Mouse (Mus musculus) kidney, embryonic 14.5 days (tissue): ENCODE measurements around the gene Snx29. TPM values are rescaled to one million over a fixed set of nuclear protein-coding genes. Genes with fewer than 3 reads are reported as not detected.

ENCODE experiments used
- ATAC-seq: fragments of 200-750 bp; cut with Nextera tagmentation; 2 replicates; pipeline ENCODE4 v1.8.0; 2017; ENCODE audit warnings: moderate number of reproducible peaks, mild to moderate bottlenecking, moderate TSS enrichment, moderate library complexity; ENCODE audit not compliant: low FRiP score, low TSS enrichment
- H3K27ac ChIP-seq: fragments of 300-500 bp; sonication (generic); 2 replicates; pipeline ENCODE4 v1.5.1; 2014; ENCODE audit warnings: low read depth, mild to moderate bottlenecking, low read length, moderate library complexity, mixed read lengths
- H3K27me3 ChIP-seq: fragments of 300-500 bp; sonication (generic); 2 replicates; pipeline ENCODE4 v1.6.1; 2014; ENCODE audit warnings: mild to moderate bottlenecking, low read length; ENCODE audit not compliant: control insufficient read depth, insufficient read depth
- H3K36me3 ChIP-seq: fragments of 300-500 bp; sonication (generic); 2 replicates; pipeline ENCODE4 v1.6.1; 2014; ENCODE audit warnings: low read length, mixed read lengths; ENCODE audit not compliant: control insufficient read depth, insufficient read depth
- H3K4me1 ChIP-seq: fragments of 300-500 bp; sonication (generic); 2 replicates; pipeline ENCODE4 v1.6.1; 2014; ENCODE audit warnings: low read length, mixed read lengths; ENCODE audit not compliant: control insufficient read depth, insufficient read depth
- H3K4me2 ChIP-seq: fragments of 300-500 bp; sonication (generic); replicated peaks from 2 replicates; pipeline ENCODE4 v1.6.1; 2014; ENCODE audit warnings: low read depth, mild to moderate bottlenecking, low read length
- H3K4me3 ChIP-seq: fragments of 300-500 bp; sonication (generic); 2 replicates; pipeline ENCODE4 v1.5.1; 2014; ENCODE audit warnings: mild to moderate bottlenecking, low read length
- H3K9ac ChIP-seq: fragments of 300-500 bp; sonication (generic); 2 replicates; pipeline ENCODE4 v1.6.1; 2014; ENCODE audit warnings: low read depth, mild to moderate bottlenecking, low read length, moderate library complexity
- H3K9me3 ChIP-seq: fragments of 300-500 bp; sonication (generic); 2 replicates; pipeline ENCODE4 v1.6.1; 2016; ENCODE audit warnings: low read length; ENCODE audit not compliant: control insufficient read depth
- WGBS: fragments of 180-500 bp; shearing (Covaris S2); extraction: QIAGEN DNeasy Blood & Tissue Kit; methylation state at CpG from one replicate; pipeline ENCODE4 v1.1.7; 2014; 5-methylcytosine and 5-hydroxymethylcytosine counted together
- polyA plus RNA-seq: library from polyadenylated mRNA; unstranded; fragments of >200 nt; fragmentation: Nextera tagmentation; extraction: Ambion mirVana; gene quantifications from 2 replicates; pipeline ENCODE4 v1.2.1, GENCODE M21; 2014

The Snx29 gene
- polyA plus RNA-seq, 1 experiment from 2014 or later = 17.7 TPM

DNA sequence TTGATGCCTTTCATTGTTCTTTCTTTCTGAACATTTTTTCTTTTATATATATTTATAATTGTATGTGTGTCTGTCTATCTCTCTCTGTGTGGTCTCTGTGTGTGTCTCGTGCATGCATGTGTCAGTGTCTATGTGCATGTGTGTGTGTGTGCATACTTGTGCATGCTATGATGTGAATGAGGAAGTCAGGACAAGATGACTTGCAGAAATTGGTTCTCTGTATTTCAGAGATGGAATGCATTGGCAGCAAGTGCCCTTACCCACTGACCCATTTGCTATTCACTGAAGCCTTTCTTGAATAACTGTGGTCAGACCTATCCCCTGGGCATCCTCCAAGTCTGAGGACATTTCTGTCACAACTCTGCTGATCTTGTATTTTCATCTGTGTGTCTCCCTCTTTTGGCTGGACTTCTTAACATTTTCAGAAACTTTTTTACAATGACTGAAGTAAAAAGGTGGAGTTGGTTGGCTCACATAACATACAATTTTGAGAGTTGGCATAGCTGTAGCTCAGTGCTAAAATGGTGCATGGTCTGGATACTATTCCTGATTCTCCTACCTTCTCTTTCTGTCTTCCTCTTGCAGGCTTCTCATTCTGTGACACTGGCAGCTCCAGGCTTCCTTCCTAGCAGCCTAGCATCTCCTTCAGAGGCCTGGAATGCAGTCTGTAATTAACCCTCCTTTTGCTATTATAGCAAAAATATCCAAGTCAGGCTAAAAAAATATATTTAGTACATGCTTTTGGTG lies 278.8 kb downstream of the Snx29 start:
- no peaks in the 10 kb centered on the region for H3K36me3 ChIP-seq
- H3K9ac ChIP-seq = no peak overlapping the region
- no peak overlapping the region for H3K4me2 ChIP-seq
- H3K27ac ChIP-seq = no peak overlapping the region
- no peak overlapping the region for H3K4me3 ChIP-seq
- ATAC-seq = no peak
- no peaks in the 10 kb centered on the region for H3K4me1 ChIP-seq
- H3K9me3 ChIP-seq = no peaks in the 10 kb centered on the region
- 84% methylated on average over 1 of the region's 1 CpGs for whole genome bisulfite sequencing
- H3K27me3 ChIP-seq = no peaks in the 10 kb centered on the region

DNA sequence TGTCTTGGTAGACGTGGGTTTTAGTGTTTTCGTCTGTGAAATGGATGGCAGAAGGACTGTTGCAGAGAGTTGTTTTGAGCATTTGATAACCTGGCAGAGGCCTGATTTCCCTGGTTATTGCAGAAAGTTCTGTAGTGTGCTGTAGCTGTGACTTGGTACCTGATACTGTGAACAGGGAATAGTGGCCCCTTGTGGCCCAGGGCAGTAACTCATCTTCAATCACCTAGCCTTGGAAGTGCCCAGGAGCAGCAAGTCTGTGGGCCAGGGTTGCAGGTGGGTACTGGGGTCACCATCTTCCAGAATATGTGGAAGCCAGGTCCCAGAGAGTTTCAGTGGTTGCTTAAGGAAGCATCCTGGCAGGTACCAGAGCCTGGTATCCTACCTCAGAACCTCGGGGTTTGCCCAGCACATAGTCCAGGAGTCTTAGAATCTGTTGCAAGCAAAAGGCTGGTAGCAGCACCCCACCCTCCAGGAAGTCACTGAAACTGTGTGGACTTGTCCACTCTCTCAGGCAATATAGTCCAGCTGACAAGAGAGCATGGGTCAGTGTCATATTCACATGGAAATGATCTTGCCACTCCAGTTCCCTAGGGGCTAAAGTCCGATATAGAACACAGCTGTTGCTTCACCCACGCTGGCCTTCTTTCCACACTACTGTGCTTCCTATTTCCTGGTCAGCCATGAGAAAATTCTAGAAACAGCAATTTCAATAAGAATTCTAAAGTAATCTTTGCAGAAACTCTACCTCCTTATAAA lies 281.1 kb downstream of the Snx29 start:
- Histone ChIP-seq H3K4me2 (no peak overlapping the region), H3K4me3 (no peak overlapping the region), H3K27me3 (no peaks in the 10 kb centered on the region), H3K27ac (no peak overlapping the region), H3K4me1 (no peaks in the 10 kb centered on the region), H3K9me3 (no peaks in the 10 kb centered on the region), H3K9ac (no peak overlapping the region), H3K36me3 (no peaks in the 10 kb centered on the region)
- no peak for ATAC-seq
- 74% methylated on average over 5 of the region's 5 CpGs for WGBS

DNA sequence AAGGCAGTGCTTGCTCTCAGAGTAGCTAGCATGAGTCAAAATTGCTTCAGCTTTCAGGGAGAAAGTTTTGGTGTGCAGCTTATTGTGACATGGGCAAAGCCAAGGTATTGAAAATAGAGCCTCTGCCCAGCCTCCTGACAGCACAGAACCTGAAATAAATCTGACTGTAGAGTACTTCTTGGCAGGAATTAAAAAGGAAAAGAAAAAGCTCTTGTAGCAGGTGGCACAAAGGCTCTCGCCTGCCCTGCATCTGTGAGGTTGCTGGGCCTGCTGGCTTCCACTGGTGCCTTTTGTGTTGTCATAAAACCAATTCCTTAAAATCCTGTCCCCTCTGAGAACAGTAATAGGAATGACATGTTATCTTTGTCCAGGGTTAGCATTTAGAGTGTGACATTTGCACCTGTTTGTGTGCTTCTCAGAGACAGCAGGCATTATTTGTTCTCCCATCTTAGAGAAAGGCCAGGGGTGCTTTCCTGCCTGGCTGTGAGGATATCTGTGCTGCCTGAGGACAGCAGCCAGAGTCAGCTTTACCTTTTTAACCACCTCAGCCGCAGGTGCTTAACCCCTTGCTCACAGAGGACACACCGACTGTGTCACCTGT lies 289.9 kb downstream of the Snx29 start:
- WGBS = 89% methylated on average over 3 of the region's 3 CpGs
- Histone ChIP-seq H3K4me3 (no peak overlapping the region), H3K4me2 (no peak overlapping the region), H3K9me3 (peaks cover 5% of the 10 kb centered on the region; the same call in 1 of the 2 replicates), H3K36me3 (no peaks in the 10 kb centered on the region), H3K4me1 (no peaks in the 10 kb centered on the region), H3K27ac (no peak overlapping the region), H3K9ac (no peak overlapping the region), H3K27me3 (no peaks in the 10 kb centered on the region)
- ATAC-seq = no peak

DNA sequence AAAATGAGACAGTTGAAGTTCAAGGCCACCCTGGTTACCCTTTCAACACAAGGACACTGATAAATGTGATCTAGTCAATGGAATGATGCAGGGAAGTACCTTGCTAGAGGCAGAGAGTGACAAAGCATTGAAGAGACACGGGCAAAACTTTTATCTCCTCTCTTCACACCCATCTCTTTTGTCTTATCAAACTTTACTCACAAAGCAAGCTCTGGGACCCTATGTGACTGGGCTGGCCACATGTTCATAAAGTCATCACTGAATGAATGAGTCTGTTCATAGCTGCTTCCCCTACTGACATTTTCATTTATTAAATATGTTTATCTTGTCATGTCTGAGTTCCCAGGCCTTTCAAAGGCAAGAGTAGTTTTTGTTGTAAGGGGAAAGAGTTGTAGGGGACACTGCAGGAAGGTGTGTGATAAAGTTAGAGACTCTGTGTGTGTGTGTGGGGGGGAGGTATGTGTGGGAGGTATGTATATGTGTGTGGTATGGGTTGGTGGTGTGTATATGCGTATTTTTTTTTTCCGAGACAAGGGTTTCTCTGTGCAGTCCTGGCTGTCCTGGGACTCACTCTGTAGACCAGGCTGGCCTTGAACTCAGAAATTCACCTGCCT lies 291.8 kb downstream of the Snx29 start:
- H3K4me2 ChIP-seq = no peak overlapping the region
- H3K36me3 ChIP-seq = no peaks in the 10 kb centered on the region
- no peaks in the 10 kb centered on the region for H3K4me1 ChIP-seq
- 81% methylated on average over 3 of the region's 3 CpGs for WGBS
- no peak for ATAC-seq
- H3K27me3 ChIP-seq = no peaks in the 10 kb centered on the region
- no peak overlapping the region for H3K27ac ChIP-seq
- no peak overlapping the region for H3K9ac ChIP-seq
- no peak overlapping the region for H3K4me3 ChIP-seq
- peaks cover 5% of the 10 kb centered on the region; the same call in 1 of the 2 replicates for H3K9me3 ChIP-seq

DNA sequence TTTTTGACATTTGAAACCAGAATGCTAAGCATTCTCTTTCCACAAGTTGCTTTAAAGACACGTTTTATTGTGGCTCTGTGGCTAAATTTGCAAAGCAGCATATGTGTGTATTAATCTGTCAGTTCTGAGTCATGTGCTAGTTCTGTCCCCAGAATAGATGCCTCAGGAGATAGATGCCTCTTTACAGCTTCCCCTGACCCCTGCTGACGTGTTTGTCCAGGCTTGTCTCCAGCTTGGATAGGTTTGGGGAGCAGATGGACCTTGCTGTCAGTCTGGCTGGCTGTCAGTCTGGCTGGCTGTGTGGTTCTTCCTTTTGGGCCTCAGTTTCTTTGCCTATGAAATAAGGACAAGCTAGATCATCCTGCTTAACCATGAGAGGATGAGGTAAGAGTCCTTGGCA lies 292.9 kb downstream of the Snx29 start:
- H3K27ac ChIP-seq = no peak overlapping the region
- ATAC-seq = no peak
- no peaks in the 10 kb centered on the region for H3K27me3 ChIP-seq
- H3K9ac ChIP-seq = no peak overlapping the region
- no peaks in the 10 kb centered on the region for H3K4me1 ChIP-seq
- H3K4me2 ChIP-seq = no peak overlapping the region
- 62% methylated on average over 2 of the region's 2 CpGs for WGBS
- H3K4me3 ChIP-seq = no peak overlapping the region
- H3K36me3 ChIP-seq = no peaks in the 10 kb centered on the region
- H3K9me3 ChIP-seq = peaks cover 5% of the 10 kb centered on the region; the same call in 1 of the 2 replicates

DNA sequence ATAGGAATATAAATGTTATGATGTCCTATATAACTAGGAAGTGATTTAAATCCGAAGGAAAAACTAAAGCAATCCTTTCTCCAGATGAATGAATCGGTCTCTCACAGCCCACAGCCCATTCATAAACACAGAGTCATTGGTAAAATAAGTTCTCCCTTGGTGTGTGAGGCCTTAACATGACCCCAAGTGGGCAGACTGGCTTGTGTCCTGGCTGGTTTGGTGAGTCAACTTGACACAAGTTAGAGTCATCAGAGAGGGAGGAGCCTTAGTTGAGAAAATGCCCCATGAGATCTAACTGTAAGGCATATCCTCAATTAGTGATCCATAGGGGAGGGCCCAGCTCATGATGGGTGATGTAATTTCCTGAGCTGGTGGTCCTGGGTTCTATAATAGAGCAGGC lies 297.2 kb downstream of the Snx29 start:
- H3K9ac ChIP-seq = no peak overlapping the region
- peaks cover 5% of the 10 kb centered on the region; the same call in 1 of the 2 replicates for H3K9me3 ChIP-seq
- H3K4me3 ChIP-seq = no peak overlapping the region
- ATAC-seq = no peak
- no peak overlapping the region for H3K27ac ChIP-seq
- H3K4me1 ChIP-seq = no peaks in the 10 kb centered on the region
- no peaks in the 10 kb centered on the region for H3K36me3 ChIP-seq
- no peak overlapping the region for H3K4me2 ChIP-seq
- 94% methylated on average over 2 of the region's 2 CpGs for WGBS
- no peaks in the 10 kb centered on the region for H3K27me3 ChIP-seq

DNA sequence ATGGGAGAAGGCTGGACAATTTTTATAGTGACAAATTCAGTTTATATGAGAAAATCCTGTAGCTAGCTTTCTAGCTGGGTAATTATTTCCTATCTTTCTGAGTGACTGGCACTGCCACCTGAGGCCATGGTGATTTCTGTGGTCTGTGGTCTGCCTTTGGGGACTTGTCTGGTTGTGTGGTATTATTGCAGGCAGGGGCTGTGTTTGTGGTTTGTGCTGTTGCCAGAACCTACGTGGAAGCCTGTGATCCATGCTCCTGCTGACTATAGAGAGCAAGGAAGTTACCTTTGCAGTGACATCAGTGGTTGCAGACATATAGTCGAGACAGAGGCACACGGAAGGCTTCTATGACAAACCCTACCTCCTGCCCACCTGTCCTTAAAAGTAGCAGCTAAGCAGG lies 298.3 kb downstream of the Snx29 start:
- Histone ChIP-seq H3K27ac (no peak overlapping the region), H3K4me2 (no peak overlapping the region), H3K36me3 (no peaks in the 10 kb centered on the region), H3K4me3 (no peak overlapping the region), H3K4me1 (no peaks in the 10 kb centered on the region), H3K27me3 (no peaks in the 10 kb centered on the region), H3K9me3 (peaks cover 5% of the 10 kb centered on the region; the same call in 1 of the 2 replicates), H3K9ac (no peak overlapping the region)
- no peak for ATAC-seq
- 86% methylated on average over 3 of the region's 3 CpGs for WGBS

DNA sequence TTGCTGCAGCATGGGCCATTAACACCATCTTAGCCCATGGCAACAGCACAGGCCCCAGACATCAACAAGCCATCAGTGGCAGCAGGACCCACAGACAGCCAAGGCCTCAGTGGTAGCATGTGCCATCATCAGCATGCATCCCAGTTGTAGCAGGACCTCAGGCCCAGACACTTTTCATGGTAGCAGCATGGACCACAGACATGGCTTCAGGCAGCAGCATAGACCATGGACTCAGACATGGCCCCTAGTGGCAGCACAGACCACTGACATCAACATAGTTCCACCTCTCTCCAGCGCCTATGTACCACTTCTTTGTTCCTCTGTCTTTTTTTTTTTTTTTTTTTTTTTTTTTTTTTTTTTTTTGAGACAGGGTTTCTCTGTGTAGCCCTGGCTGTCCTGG lies 299.0 kb downstream of the Snx29 start:
- H3K4me1 ChIP-seq = no peaks in the 10 kb centered on the region
- no peaks in the 10 kb centered on the region for H3K27me3 ChIP-seq
- no peak for ATAC-seq
- H3K9me3 ChIP-seq = peaks cover 2% of the 10 kb centered on the region; the same call in 1 of the 2 replicates
- WGBS = 93% methylated on average over 1 of the region's 1 CpGs
- H3K4me3 ChIP-seq = no peak overlapping the region
- no peaks in the 10 kb centered on the region for H3K36me3 ChIP-seq
- no peak overlapping the region for H3K27ac ChIP-seq
- H3K9ac ChIP-seq = no peak overlapping the region
- no peak overlapping the region for H3K4me2 ChIP-seq
